Mouse (Mus musculus) G1E (cell line): ENCODE measurements around the gene Dcaf8.

Source experiments
- CTCF ChIP-seq: IDR thresholded peaks from 2 replicates; pipeline ENCODE4 v1.5.1; 2012; ENCODE audit warnings: low read depth, low read length, inconsistent platforms, mixed read lengths
- GATA2 ChIP-seq: IDR thresholded peaks from 2 replicates; pipeline ENCODE4 v1.6.1; 2012; ENCODE audit warnings: low read depth, low read length, inconsistent platforms, borderline replicate concordance
- TAL1 ChIP-seq: conservative IDR thresholded peaks from 2 replicates; pipeline ENCODE4 v1.6.1; 2012; ENCODE audit warnings: low read depth, low read length, inconsistent platforms, mixed read lengths

DNA sequence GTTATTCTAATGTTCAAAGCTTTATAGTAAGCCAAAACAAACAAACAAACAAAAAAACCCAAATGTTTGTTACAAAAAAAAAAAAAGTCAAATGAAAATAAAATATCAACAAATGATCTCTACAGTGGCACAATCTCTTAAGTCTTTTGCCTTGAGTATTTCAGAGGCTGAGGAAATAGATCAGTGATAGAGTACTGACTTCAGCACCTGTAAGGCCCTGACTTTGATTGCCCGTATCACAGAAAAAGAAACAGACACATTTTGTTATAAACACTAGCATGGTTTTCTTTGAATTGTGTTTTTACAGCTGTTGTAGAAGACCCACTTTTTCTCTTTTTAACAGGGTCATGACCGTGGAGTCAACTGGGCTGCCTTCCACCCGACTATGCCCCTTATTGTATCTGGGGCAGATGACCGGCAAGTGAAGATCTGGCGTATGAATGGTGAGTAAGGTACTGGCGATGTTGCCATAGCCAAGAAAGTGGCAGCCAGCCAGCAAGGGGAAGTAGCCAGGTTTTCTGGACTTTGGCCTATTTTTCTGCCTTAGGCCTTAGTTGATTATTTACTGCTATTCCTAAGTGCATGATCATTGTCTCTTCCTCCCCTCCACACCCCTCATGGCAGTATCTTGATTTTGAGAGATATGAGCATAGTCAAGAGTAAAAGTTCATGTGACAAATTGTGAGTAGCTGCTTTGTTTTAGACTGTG is 48.4 kb upstream of the Dcaf8 start:
- TF ChIP-seq CTCF (no peak), TAL1 (no peak), GATA2 (no peak)
